Mouse (Mus musculus) embryonic facial prominence, embryonic 13.5 days (tissue): ENCODE measurements around the gene Pla2g6. TPM values are rescaled to one million over a fixed set of nuclear protein-coding genes. Genes with fewer than 3 reads are reported as not detected.

ENCODE experiments used
- ATAC-seq: fragments of 200-750 bp; cut with Nextera tagmentation; 2 replicates; pipeline ENCODE4 v1.8.0; 2017; ENCODE audit warnings: low read depth; ENCODE audit not compliant: insufficient number of reproducible peaks, insufficient read depth, low FRiP score, low TSS enrichment
- H3K27ac ChIP-seq: fragments of 300-500 bp; sonication (generic); 2 replicates; pipeline ENCODE4 v1.5.1; 2015; ENCODE audit warnings: moderate library complexity, mild to moderate bottlenecking, inconsistent platforms
- H3K27me3 ChIP-seq: fragments of 300-500 bp; sonication (generic); 2 replicates; pipeline ENCODE4 v1.6.1; 2015; ENCODE audit warnings: mild to moderate bottlenecking, inconsistent platforms
- H3K36me3 ChIP-seq: fragments of 300-500 bp; sonication (generic); 2 replicates; pipeline ENCODE4 v1.6.1; 2015; ENCODE audit warnings: mild to moderate bottlenecking, inconsistent platforms
- H3K4me1 ChIP-seq: fragments of 300-500 bp; sonication (generic); 2 replicates; pipeline ENCODE4 v1.6.1; 2015; ENCODE audit warnings: inconsistent platforms
- H3K4me2 ChIP-seq: fragments of 300-500 bp; sonication (generic); 2 replicates; pipeline ENCODE4 v1.6.1; 2015; ENCODE audit warnings: moderate library complexity, mild to moderate bottlenecking, inconsistent platforms
- H3K4me3 ChIP-seq: fragments of 300-500 bp; sonication (generic); 2 replicates; pipeline ENCODE4 v1.5.1; 2015; ENCODE audit warnings: mild to moderate bottlenecking, inconsistent platforms
- H3K9ac ChIP-seq: fragments of 300-500 bp; sonication (generic); 2 replicates; pipeline ENCODE4 v1.6.1; 2015; ENCODE audit warnings: mild to moderate bottlenecking, inconsistent platforms
- H3K9me3 ChIP-seq: fragments of 300-500 bp; sonication (generic); 2 replicates; pipeline ENCODE4 v1.6.1; 2016; ENCODE audit warnings: inconsistent platforms
- WGBS: fragments of 180-500 bp; shearing (Covaris S2); methylation state at CpG from one replicate; pipeline ENCODE4 v1.1.7; 2015; ENCODE audit warnings: mixed read lengths; 5-methylcytosine and 5-hydroxymethylcytosine counted together
- polyA plus RNA-seq: library from polyadenylated mRNA; unstranded; fragments of >200 nt; fragmentation: Nextera tagmentation; extraction: Ambion mirVana; gene quantifications from 2 replicates; pipeline ENCODE4 v1.2.1, GENCODE M21; 2015

Gene Pla2g6
- polyA plus RNA-seq, 1 experiment from 2014 or later, result 11.6 TPM

GRCm38 (mm10) chr15:79313848-79314369 lies 14.3 kb downstream of the Pla2g6 start:
- Histone ChIP-seq H3K36me3 (peaks cover 13% of the 10 kb centered on the region), H3K9me3 (no peaks in the 10 kb centered on the region), H3K9ac (no peak overlapping the region), H3K4me2 (no peak overlapping the region), H3K27ac (no peak overlapping the region), H3K27me3 (no peaks in the 10 kb centered on the region), H3K4me1 (peaks cover 4% of the 10 kb centered on the region; the same call in 1 of the 2 replicates), H3K4me3 (no peak overlapping the region)
- 72% methylated on average over 8 of the region's 8 CpGs for WGBS
- ATAC-seq, result no peak

- ATAC-seq, result no peak
- Histone ChIP-seq H3K36me3 (peaks cover 29% of the 10 kb centered on the region), H3K27me3 (no peaks in the 10 kb centered on the region), H3K27ac (no peak overlapping the region), H3K4me1 (no peaks in the 10 kb centered on the region), H3K4me2 (no peak overlapping the region), H3K9ac (no peak overlapping the region), H3K9me3 (no peaks in the 10 kb centered on the region), H3K4me3 (no peak overlapping the region)
- 61% methylated on average over 4 of the region's 4 CpGs for WGBS
These were observed 20.3 kb downstream of the Pla2g6 start for GRCm38 (mm10) chr15:79307861-79308260.

- H3K4me1 ChIP-seq, result no peaks in the 10 kb centered on the region
- no peaks in the 10 kb centered on the region for H3K27me3 ChIP-seq
- no peak overlapping the region for H3K27ac ChIP-seq
- WGBS, result 81% methylated on average over 23 of the region's 23 CpGs
- H3K4me2 ChIP-seq, result no peak overlapping the region
- H3K9me3 ChIP-seq, result no peaks in the 10 kb centered on the region
- ATAC-seq, result no peak
- H3K4me3 ChIP-seq, result no peak overlapping the region
- H3K9ac ChIP-seq, result no peak overlapping the region
- H3K36me3 ChIP-seq, result peaks cover 31% of the 10 kb centered on the region
These were observed 22.1 kb downstream of the Pla2g6 start for GRCm38 (mm10) chr15:79306043-79306637.

- 53% methylated on average over 5 of the region's 5 CpGs for WGBS
- peaks cover 34% of the 10 kb centered on the region for H3K36me3 ChIP-seq
- H3K4me2 ChIP-seq, result no peak overlapping the region
- no peak overlapping the region for H3K27ac ChIP-seq
- H3K9ac ChIP-seq, result no peak overlapping the region
- no peaks in the 10 kb centered on the region for H3K4me1 ChIP-seq
- no peak overlapping the region for H3K4me3 ChIP-seq
- no peaks in the 10 kb centered on the region for H3K27me3 ChIP-seq
- H3K9me3 ChIP-seq, result no peaks in the 10 kb centered on the region
- no peak for ATAC-seq
These were observed 23.4 kb downstream of the Pla2g6 start for GRCm38 (mm10) chr15:79304832-79305231.

GRCm38 (mm10) chr15:79303725-79304124 lies 24.5 kb downstream of the Pla2g6 start:
- H3K9me3 ChIP-seq, result no peaks in the 10 kb centered on the region
- H3K4me3 ChIP-seq, result no peak overlapping the region
- H3K4me2 ChIP-seq, result no peak overlapping the region
- peaks cover 34% of the 10 kb centered on the region for H3K36me3 ChIP-seq
- WGBS, result 87% methylated on average over 8 of the region's 8 CpGs
- H3K27ac ChIP-seq, result no peak overlapping the region
- no peak for ATAC-seq
- no peaks in the 10 kb centered on the region for H3K4me1 ChIP-seq
- no peak overlapping the region for H3K9ac ChIP-seq
- H3K27me3 ChIP-seq, result no peaks in the 10 kb centered on the region

GRCm38 (mm10) chr15:79299563-79300155 lies 28.5 kb downstream of the Pla2g6 start:
- Histone ChIP-seq H3K36me3 (peaks cover 18% of the 10 kb centered on the region), H3K27me3 (no peaks in the 10 kb centered on the region), H3K4me2 (no peak overlapping the region), H3K9me3 (no peaks in the 10 kb centered on the region), H3K4me1 (no peaks in the 10 kb centered on the region), H3K27ac (no peak overlapping the region), H3K9ac (no peak overlapping the region), H3K4me3 (no peak overlapping the region)
- WGBS, result 67% methylated on average over 2 of the region's 2 CpGs
- no peak for ATAC-seq

- Histone ChIP-seq H3K27ac (no peak overlapping the region), H3K9me3 (no peaks in the 10 kb centered on the region), H3K4me3 (no peak overlapping the region), H3K4me1 (no peaks in the 10 kb centered on the region), H3K9ac (no peak overlapping the region), H3K36me3 (peaks cover 18% of the 10 kb centered on the region), H3K27me3 (no peaks in the 10 kb centered on the region), H3K4me2 (no peak overlapping the region)
- ATAC-seq, result no peak
- WGBS, result 82% methylated on average over 6 of the region's 6 CpGs
These were observed 29.6 kb downstream of the Pla2g6 start for GRCm38 (mm10) chr15:79298553-79298952.

GRCm38 (mm10) chr15:79292779-79293178 lies 35.4 kb downstream of the Pla2g6 start:
- Histone ChIP-seq H3K4me3 (no peak overlapping the region), H3K9ac (no peak overlapping the region), H3K9me3 (no peaks in the 10 kb centered on the region), H3K4me2 (no peak overlapping the region), H3K27me3 (no peaks in the 10 kb centered on the region), H3K27ac (no peak overlapping the region), H3K36me3 (peaks cover 6% of the 10 kb centered on the region; the same call in 1 of the 2 replicates), H3K4me1 (no peaks in the 10 kb centered on the region)
- WGBS, result 83% methylated on average over 9 of the region's 9 CpGs
- no peak for ATAC-seq

GRCm38 (mm10) chr15:79290340-79290739 lies 37.9 kb downstream of the Pla2g6 start:
- WGBS, result 94% methylated on average over 3 of the region's 3 CpGs
- no peak for ATAC-seq
- H3K4me1 ChIP-seq, result no peaks in the 10 kb centered on the region
- no peak overlapping the region for H3K9ac ChIP-seq
- no peak overlapping the region for H3K4me3 ChIP-seq
- H3K36me3 ChIP-seq, result peaks cover 22% of the 10 kb centered on the region
- no peaks in the 10 kb centered on the region for H3K9me3 ChIP-seq
- H3K27me3 ChIP-seq, result no peaks in the 10 kb centered on the region
- no peak overlapping the region for H3K27ac ChIP-seq
- no peak overlapping the region for H3K4me2 ChIP-seq

GRCm38 (mm10) chr15:79289441-79289840 lies 38.7 kb downstream of the Pla2g6 start:
- Histone ChIP-seq H3K27ac (no peak overlapping the region), H3K27me3 (no peaks in the 10 kb centered on the region), H3K4me2 (no peak overlapping the region), H3K4me3 (no peak overlapping the region), H3K9ac (no peak overlapping the region), H3K9me3 (no peaks in the 10 kb centered on the region), H3K36me3 (peaks cover 22% of the 10 kb centered on the region), H3K4me1 (no peaks in the 10 kb centered on the region)
- ATAC-seq, result no peak
- 87% methylated on average over 12 of the region's 12 CpGs for WGBS

- H3K9me3 ChIP-seq, result no peaks in the 10 kb centered on the region
- no peak overlapping the region for H3K4me3 ChIP-seq
- H3K4me1 ChIP-seq, result no peaks in the 10 kb centered on the region
- WGBS, result 75% methylated on average over 3 of the region's 3 CpGs
- no peaks in the 10 kb centered on the region for H3K27me3 ChIP-seq
- no peak overlapping the region for H3K27ac ChIP-seq
- no peak for ATAC-seq
- H3K9ac ChIP-seq, result no peak overlapping the region
- H3K36me3 ChIP-seq, result peaks cover 22% of the 10 kb centered on the region
- no peak overlapping the region for H3K4me2 ChIP-seq
These were observed 39.8 kb downstream of the Pla2g6 start for GRCm38 (mm10) chr15:79288387-79288786.

- WGBS, result 89% methylated on average over 7 of the region's 7 CpGs
These were observed 41.1 kb downstream of the Pla2g6 start for GRCm38 (mm10) chr15:79287091-79287490.

More at GRCm38 (mm10) chr15:79287091-79287490, 41.1 kb downstream of the Pla2g6 start:
- no peak overlapping the region for H3K9ac ChIP-seq
- 0 out of 2 replicates have a peak, but pooled peaks cover 2% of the 10 kb centered on the region for H3K4me1 ChIP-seq
- no peak overlapping the region for H3K27ac ChIP-seq
- no peak overlapping the region for H3K4me2 ChIP-seq
- no peaks in the 10 kb centered on the region for H3K9me3 ChIP-seq
- ATAC-seq, result no peak
- no peak overlapping the region for H3K4me3 ChIP-seq
- no peaks in the 10 kb centered on the region for H3K27me3 ChIP-seq
- H3K36me3 ChIP-seq, result peaks cover 22% of the 10 kb centered on the region
